Mouse (Mus musculus) embryonic facial prominence, embryonic 11.5 days (tissue): ENCODE results near the gene Mef2a. TPM values are rescaled to one million over a fixed set of nuclear protein-coding genes. Genes with fewer than 3 reads are reported as not detected.

Experiments used
- ATAC-seq: fragments of 200-750 bp; cut with Nextera tagmentation; replicated peaks from 2 replicates; pipeline ENCODE4 v1.8.0; 2017; ENCODE audit warnings: low read depth; ENCODE audit not compliant: insufficient number of reproducible peaks, low FRiP score, low TSS enrichment
- DNase-seq: peaks from one replicate; pipeline ENCODE4 v3.0.0-alpha.2; 2015; ENCODE audit warnings: low spot score
- H3K27ac ChIP-seq: fragments of 300-500 bp; sonication (generic); replicated peaks from 2 replicates; pipeline ENCODE4 v1.5.1; 2014; ENCODE audit warnings: mild to moderate bottlenecking, low read depth, low read length, control low read depth
- H3K27me3 ChIP-seq: fragments of 300-500 bp; sonication (generic); 2 replicates; pipeline ENCODE4 v1.6.1; 2014; ENCODE audit warnings: mild to moderate bottlenecking, low read length, moderate library complexity, mixed read lengths; ENCODE audit not compliant: control insufficient read depth, insufficient read depth
- H3K36me3 ChIP-seq: fragments of 300-500 bp; sonication (generic); replicated peaks from 2 replicates; pipeline ENCODE4 v1.6.1; 2014; ENCODE audit warnings: low read depth, mild to moderate bottlenecking, low read length, moderate library complexity, mixed read lengths; ENCODE audit not compliant: control insufficient read depth, insufficient read depth
- H3K4me1 ChIP-seq: fragments of 300-500 bp; sonication (generic); 2 replicates; pipeline ENCODE4 v1.6.1; 2014; ENCODE audit warnings: low read length, mixed read lengths; ENCODE audit not compliant: control insufficient read depth, insufficient read depth
- H3K4me2 ChIP-seq: fragments of 300-500 bp; sonication (generic); 2 replicates; pipeline ENCODE4 v1.6.1; 2014; ENCODE audit warnings: low read depth, mild to moderate bottlenecking, control low read depth, low read length, moderate library complexity
- H3K4me3 ChIP-seq: fragments of 300-500 bp; sonication (generic); 2 replicates; pipeline ENCODE4 v1.5.1; 2014; ENCODE audit warnings: low read depth, low read length, control low read depth
- H3K9ac ChIP-seq: fragments of 300-500 bp; sonication (generic); replicated peaks from 2 replicates; pipeline ENCODE4 v1.6.1; 2014; ENCODE audit warnings: mild to moderate bottlenecking, control low read depth, low read length
- H3K9me3 ChIP-seq: fragments of 300-500 bp; sonication (generic); replicated peaks from 2 replicates; pipeline ENCODE4 v1.6.1; 2016; ENCODE audit warnings: mild to moderate bottlenecking, low read length, inconsistent platforms, mixed read lengths; ENCODE audit not compliant: control insufficient read depth
- WGBS: fragments of 180-500 bp; shearing (Covaris S2); extraction: QIAGEN DNeasy Blood & Tissue Kit; methylation state at CpG from one replicate; pipeline ENCODE4 v1.1.7; 2014; 5-methylcytosine and 5-hydroxymethylcytosine counted together
- polyA plus RNA-seq: library from polyadenylated mRNA; unstranded; fragments of >200 nt; fragmentation: Nextera tagmentation; extraction: Ambion mirVana; gene quantifications from 2 replicates; pipeline ENCODE4 v1.2.1, GENCODE M21; 2014

Gene Mef2a
- polyA plus RNA-seq, 1 experiment from 2014 or later = 29.4 TPM

GRCm38 (mm10) chr7:67199412-67199811 is 173.2 kb downstream of the Mef2a start:
- ATAC-seq (no peak), DNase-seq (peak; percentile 72)

DNA sequence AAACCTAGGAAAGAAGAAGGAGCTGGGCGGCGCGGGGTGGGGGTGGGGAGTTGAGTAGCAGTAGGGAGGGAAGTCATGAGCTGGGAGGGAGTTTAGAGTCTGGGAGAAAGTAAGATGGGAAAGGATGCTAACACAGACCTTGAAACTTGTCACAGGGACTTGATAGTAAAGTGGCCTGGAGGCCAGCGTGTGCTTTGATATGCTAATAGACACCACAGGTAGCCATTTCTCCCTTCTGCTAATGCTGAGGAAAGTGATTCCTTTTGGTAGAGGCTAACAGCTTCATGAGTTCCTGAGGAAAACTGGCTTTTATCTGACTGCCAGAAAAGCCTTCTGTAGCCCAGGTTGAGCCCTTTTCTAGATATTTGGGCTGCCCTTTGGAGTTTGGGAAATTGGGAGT is 188.9 kb downstream of the Mef2a start:
- H3K4me2 ChIP-seq = no peak overlapping the region
- no peak overlapping the region for H3K27ac ChIP-seq
- no peak overlapping the region for H3K9ac ChIP-seq
- 11% methylated on average over 4 of the region's 4 CpGs for WGBS
- DNase-seq = no peak
- no peaks in the 10 kb centered on the region for H3K4me1 ChIP-seq
- no peaks in the 10 kb centered on the region for H3K36me3 ChIP-seq
- no peaks in the 10 kb centered on the region for H3K27me3 ChIP-seq
- no peaks in the 10 kb centered on the region for H3K9me3 ChIP-seq
- no peak for ATAC-seq
- H3K4me3 ChIP-seq = no peak overlapping the region

More at GRCm38 (mm10) chr7:67199412-67199811, 173.2 kb downstream of the Mef2a start:
- H3K27me3 ChIP-seq = no peaks in the 10 kb centered on the region
- no peaks in the 10 kb centered on the region for H3K36me3 ChIP-seq
- 18% methylated on average over 10 of the region's 10 CpGs for WGBS
- H3K4me2 ChIP-seq = no peak overlapping the region
- no peaks in the 10 kb centered on the region for H3K9me3 ChIP-seq
- no peaks in the 10 kb centered on the region for H3K4me1 ChIP-seq
- no peak overlapping the region for H3K9ac ChIP-seq
- no peak overlapping the region for H3K4me3 ChIP-seq
- no peak overlapping the region for H3K27ac ChIP-seq

Other genes starting within 250 kb of the Mef2a start
- gene Lysmd4, start 150.3 kb downstream of the Mef2a start, polyA plus RNA-seq = 11.8 and 12.7 TPM in 2 replicates